Mouse (Mus musculus): ENCODE results near the gene Prkag3.

DNA sequence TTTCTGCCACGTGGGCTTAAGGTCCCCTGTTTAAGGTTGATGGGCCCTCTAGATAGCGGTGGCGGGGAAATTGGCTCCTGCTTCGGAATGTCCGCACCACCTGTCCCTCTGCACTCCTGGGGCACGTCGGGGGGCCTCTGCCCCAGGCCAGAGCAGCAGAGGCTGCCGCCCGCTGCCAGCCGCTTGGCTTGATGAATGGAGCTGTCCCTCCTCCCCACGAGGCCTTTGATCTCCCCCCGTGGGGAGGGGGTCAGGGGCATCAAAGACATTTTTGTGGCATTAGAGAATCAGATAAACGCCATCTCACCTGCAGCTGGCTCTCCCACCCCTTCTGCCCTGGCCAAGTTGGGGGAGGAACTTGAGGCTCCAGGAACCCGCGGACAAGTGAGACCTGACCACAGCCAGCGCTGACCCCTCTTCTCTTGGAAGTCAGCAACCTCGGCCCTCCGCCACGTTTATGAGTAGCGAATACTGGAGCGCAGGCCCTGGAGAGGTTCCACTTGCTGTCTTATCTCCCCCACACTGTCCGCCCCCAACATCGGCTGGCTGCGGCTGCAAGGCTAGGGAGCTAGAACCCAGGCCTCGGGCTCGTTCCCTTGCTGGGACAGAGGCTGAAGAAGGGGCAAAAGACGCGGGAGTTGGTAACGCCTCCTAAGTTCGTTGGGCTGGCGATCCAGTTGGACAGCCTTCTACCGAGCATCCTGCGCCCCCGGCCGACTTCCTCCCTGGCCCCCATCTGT is 21.9 kb upstream of the Prkag3 start:
- TF ChIP-seq CTCF (IDR thresholded peaks at IDR 0.05; ENCODE audit: low read depth, low read length) (no peak), POLR2A (IDR thresholded peaks at IDR 0.05; ENCODE audit: extremely low read depth, insufficient read depth, low read length) (no peak)

Data from liver, adult 2 months (tissue).